Mouse (Mus musculus) inflammation-experienced regulatory T-cells, adult 6 months (primary cell): ENCODE results near the gene Ubiad1. TPM values are rescaled to one million over a fixed set of nuclear protein-coding genes. Genes with fewer than 3 reads are reported as not detected.
A peak's percentile ranks its signal among the peaks of the same experiment; 100 is the strongest.

Source experiments
- ATAC-seq: one replicate; pipeline ENCODE4 v1.8.0; 2017
- polyA plus RNA-seq, 3 experiments: library from polyadenylated mRNA; unstranded; fragments of 100-300 nt; shearing (Covaris generic); gene quantifications; one replicate each; pipeline ENCODE4 v1.2.1; 2017

Gene Ubiad1
- polyA plus RNA-seq, 3 experiments from 2014 or later: 8.6 to 9.2 (median 8.7) TPM

DNA sequence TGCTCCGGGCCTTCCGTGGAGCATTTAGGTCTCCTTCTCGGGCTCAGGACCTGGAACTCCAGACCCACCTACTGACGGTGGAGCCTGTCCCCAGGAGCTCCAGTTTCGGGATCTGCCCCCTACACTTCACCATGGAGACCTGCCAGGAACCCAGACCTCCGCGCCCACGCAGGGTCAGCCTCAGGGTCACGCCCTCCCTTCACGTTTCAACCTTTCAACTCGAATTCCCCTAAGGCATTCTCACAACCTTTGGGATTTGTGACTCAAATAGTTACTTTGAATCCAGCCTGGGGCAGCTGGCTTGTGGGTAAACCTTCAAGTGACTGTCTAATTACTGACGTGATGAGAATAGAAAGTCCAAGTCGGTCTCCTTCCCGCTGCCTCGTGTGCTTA, 4.3 kb upstream of the Ubiad1 start:
- ATAC-seq: no peak

DNA sequence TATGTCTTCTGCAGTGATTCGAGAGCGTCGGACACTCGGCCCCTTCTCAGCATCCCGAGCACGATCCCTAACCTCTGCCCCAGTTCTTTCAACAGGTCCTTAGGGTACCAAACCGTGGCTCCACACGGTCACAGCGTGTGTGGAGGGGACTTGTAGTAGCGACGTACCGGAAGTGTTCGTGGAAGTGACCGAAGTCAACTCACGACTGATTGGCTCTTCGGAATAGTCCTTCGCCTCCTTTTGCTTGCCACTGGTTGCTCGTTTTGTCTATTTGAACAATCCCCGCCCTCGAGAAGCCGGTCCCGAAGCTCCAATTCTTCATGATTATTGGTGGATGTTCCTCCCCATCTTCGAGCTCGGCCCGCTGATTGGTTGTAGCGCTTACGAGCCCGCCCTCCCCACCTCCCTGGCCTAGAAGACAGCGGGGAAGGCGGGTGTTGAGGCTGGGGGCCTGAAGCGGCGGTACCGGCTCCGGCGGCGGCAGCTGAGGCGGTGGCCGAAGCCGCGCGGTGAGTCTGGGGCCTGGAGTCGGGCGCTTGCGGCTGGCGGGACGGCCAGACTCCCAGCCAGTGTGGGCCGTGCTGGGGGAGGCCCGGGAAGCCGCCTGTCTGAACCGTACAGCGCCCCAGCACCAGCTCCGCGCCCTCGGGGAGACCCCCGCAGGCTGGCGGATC, 3.7 kb upstream of the Ubiad1 start, which contains the start of gene Mtor:
Gene Mtor, plus strand, starts transcription at position 433 of the 674 bp plus-strand sequence.
- peak; percentile 96 for ATAC-seq

GRCm38 (mm10) chr4:148442598-148442997, 2.0 kb downstream of the Ubiad1 start:
- no peak for ATAC-seq

DNA sequence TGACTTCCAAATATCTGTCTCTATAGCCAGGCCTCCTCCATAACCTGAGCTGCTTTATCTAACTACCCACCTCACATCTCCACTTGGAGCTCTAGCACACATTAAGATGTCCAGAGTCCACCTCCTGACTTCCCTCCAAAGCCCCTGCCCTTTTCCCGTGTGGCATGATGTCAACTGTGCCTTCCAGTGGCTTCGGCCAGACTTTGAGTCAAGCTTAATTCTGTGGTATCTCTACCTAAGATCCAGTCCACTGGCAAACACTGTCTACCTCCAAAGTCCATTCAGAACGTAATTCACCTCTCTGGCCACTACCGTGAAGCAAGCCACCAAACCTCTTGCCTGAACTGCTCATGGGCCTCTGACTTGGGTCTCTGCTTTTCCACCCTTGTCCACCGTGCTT, 2.6 kb downstream of the Ubiad1 start:
- ATAC-seq: no peak

- no peak for ATAC-seq
Measured at GRCm38 (mm10) chr4:148435657-148436330, 8.8 kb downstream of the Ubiad1 start.

DNA sequence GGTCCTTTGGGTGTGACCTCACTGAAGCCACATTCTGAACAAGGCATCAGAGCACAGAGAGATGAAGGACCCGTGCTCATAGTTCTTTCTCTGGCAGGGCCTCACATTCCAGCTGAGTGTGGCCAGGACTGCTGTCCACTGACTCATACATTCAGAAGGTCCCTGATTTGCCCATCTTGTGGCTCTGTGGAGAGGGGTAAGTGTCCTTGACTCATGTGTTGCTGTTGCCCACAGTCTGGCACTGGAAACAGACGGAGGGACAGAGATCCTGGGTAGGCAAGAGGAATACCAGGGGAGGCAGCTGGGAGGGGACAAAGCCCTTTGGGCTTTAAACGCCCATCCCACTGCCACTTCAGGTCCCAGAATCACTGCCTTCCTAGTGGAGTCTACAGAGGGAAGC, 9.5 kb downstream of the Ubiad1 start:
- ATAC-seq: no peak

GRCm38 (mm10) chr4:148434554-148434953, 10.0 kb downstream of the Ubiad1 start:
- ATAC-seq: no peak

DNA sequence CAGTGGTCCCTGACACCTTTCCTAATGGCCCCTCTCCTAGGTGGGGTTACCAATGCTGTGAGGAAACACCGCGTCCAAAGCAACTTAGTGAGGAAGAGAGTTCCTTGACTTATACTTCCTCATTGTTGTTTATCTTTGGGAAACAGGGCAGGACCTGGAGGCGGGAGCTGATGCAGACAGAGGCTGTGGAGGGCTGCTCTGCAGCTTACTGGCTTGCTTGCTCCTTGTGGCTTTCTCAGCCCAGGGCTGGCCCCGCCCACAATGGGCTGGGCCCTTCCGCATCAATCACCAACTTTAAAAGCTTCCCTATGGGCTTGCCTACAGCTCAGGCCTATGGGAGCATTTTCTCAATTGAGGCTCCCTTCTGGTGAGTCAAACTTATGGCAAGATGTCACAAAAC, 10.8 kb downstream of the Ubiad1 start:
- no peak for ATAC-seq

DNA sequence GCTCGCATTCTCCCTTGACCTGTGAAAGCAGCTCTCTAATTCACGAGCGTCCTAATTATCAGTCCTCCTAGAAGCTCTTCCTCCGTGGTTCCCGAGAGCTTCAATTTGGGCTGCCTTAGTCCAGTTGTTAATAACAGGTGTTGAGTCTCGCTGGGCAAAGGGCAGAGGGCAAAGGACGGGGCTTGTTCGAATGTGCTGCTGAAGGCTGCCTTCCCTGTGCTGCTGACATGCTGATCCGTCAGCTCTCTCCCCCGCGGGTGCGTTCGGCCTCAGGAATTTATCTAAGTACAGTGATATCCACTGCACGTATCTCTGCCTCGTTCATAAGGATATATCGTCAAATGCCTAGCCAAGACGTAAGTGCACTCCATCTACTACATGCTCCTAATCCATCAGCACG, 11.2 kb downstream of the Ubiad1 start:
- no peak for ATAC-seq

- no peak for ATAC-seq
Measured at GRCm38 (mm10) chr4:148432488-148432887, 12.1 kb downstream of the Ubiad1 start.

- ATAC-seq: no peak
Measured at GRCm38 (mm10) chr4:148430880-148431519, 13.6 kb downstream of the Ubiad1 start.

DNA sequence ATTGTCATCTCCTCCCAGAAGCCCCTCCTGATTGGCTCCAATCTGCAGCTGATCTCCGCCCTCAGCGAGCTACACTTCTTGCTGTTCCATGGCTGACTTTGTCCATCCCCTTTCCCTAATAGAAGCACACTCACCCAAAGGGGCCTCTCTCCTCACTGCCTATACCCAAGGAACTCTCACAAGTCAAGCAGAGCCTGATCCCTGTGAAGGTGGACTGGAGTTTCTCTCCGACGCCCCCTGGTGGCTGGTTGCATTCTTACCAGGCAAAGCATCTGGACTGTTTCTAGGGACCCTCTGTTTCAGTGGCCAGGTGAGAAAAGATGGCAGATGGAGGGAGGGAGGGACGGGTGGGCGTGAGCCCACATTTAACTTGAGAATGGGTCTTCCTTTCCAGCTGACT, 14.9 kb downstream of the Ubiad1 start:
- no peak for ATAC-seq

DNA sequence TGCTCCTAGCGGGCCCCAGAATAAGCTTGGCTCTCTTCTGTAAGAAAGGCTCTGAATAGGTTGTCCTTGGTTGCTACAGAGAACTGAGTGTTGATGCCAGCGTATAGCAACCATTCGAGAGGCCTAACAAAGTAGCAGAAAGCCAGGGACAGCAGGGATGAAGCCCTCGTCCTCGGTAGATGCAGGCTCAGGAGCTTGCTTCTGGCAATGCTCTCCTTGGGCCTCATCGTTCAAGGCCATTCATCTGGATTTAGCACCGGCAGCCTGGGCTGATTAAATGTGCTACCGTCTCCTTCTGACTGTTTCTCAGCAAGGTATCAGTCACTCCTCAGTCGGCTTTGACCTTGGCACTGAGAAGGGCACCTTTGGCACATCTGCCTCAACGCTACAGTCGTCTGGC, 15.4 kb downstream of the Ubiad1 start:
- no peak for ATAC-seq

DNA sequence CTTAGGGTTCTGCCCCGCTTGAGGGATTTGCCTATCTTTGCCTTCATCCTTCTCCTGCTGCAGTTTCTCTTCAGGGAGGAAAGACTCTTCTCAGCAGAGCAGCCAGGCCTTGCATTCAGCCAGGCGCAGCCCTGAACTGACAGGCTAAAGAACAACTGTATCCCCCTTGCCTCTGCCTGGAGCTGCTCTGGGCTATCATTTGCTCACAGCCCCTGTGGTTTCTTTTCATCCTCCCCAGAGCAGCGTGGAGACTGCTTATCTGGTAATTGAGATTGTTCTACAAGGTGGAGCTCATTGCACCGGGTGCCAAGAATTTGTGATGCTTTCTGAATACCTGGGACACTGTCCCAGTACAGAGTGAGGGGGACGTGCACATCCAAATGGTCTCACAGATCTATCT, 16.0 kb downstream of the Ubiad1 start:
- ATAC-seq: no peak

DNA sequence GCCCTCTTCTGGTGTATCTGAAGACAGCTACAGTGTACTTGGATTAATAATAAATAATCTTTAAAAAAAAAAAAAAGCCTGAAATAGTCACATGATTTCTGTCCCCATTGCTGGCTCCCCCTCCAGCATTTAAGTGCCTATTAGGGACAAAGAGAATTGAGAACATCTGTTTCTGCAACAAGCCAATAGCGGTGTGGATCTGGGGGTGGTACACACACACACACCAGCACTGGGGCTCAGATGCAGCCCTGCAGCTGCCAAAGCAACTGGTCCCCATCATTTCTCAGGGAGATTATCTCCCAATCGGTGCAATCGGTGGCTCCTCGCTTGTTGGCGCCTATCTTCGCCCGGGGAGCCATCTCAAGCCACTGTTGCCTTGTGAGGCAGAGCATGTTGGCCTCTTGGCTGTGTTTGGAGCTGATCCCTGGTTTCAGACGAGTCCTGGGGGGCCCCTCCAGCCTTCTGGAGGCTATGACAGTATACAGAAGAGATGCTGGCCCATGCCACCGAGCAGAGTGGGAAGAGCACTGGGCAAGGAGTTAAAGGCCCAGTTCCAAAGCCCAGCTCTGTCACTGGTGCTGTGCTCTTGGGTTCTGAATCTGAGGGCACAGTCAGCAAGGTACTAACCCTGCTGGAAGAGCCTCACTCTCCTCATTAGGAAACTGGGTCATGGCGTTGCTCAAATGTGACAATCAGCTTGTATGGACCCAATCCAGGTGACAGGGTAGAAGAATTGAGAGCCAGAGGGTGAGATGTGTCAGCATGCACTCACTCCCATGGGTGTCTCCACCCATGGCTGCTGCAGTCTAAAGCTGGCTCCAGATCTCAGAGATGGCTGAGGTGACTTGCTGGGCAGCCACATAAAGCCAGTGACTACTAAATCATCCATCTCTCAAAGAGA, 17.4 kb downstream of the Ubiad1 start:
- no peak for ATAC-seq

DNA sequence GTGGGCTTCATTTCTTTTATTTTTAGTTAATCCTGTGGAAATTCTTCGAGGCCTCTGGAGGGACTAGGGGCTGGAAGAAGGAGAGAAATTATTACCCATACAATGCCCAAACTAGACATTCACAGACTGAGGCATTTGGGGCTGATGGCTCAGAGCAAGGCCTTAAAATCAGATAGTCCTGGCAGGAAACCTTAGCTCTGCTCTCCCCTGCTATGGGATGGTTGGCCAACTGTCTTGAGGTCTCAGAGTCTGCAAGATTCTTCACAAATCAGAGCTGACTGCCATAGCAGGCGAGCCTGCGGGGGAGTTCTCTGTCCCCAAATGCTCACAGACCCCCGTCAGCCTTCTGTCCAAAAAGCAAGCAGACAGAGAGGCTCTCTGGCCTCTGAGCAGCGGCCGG, 27.0 kb downstream of the Ubiad1 start:
- ATAC-seq: no peak

DNA sequence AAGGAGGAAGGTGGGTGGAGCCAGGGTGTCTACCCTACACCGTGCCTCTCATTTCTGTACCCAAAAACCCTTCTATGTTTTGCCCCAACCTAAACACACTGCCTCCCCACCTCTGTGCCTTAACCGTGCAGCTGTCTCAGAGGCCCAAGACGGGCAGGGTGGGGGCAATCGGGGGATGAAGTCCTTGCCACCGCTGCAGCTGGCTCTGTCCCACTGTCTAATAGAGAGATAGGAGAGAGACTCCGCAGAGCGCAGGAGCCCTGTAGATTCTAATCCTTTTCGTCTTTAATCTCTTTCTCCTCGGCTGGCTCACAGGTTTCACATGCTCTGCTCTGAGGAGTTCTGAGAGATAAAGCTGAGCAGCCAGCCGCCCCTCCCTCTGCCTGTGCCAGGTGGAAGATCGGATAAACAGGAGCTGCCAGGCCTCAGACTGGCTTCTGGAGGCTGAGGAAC, 27.5 kb downstream of the Ubiad1 start:
- no peak for ATAC-seq

DNA sequence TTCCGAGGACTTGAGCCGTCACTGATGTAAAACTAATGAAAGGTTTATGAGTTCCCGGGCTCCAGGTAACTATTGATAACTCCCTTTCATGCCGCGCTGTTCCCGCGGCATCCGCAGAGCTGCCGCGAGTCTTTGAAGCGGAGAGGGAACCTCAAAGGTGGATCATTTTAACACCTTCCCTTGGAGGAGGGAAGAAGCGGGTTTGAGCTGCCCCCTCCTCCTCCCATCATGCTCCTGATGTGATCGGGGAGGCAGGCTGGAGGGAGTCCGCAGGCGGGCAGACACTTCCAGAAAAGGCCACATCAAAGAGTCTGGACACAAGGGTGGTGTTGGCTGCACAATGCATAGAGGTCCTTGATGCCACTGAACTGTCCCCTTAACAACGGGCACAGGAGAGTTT, 29.0 kb downstream of the Ubiad1 start:
- ATAC-seq: no peak

DNA sequence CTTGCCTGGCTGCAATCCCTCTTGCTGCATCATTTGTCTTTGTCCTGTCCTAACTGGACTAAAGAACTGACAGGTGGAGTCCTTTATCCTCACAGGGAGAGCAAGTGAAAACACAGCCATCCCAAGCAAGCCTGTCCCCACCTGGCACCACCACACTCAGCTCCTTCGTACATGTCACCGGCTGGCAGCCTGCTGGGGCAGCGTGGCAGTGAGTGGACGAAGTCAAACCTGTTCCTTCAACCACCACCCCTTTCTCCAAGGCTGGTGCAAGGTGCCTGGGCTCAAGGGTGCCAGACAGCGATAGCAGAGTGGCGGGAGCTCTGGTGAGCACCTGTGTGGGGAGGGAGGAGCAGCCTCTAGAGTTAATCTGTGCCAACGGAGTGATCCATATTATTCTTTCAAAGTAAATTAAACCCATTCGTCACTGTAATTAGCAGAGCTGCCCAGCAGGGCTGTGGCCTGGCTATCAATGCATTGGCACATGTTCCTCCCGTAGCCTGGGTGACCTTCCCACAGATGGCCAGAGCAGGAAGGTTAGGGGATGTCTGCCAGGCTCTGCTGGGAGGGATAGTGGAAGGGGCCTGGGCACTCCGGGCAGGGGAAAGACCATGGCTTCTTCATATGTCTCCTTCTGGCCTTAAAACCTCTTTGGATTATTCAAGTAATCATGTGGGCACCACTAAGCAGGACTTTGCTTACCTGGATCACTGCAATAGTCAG, 36.2 kb downstream of the Ubiad1 start:
- no peak for ATAC-seq

DNA sequence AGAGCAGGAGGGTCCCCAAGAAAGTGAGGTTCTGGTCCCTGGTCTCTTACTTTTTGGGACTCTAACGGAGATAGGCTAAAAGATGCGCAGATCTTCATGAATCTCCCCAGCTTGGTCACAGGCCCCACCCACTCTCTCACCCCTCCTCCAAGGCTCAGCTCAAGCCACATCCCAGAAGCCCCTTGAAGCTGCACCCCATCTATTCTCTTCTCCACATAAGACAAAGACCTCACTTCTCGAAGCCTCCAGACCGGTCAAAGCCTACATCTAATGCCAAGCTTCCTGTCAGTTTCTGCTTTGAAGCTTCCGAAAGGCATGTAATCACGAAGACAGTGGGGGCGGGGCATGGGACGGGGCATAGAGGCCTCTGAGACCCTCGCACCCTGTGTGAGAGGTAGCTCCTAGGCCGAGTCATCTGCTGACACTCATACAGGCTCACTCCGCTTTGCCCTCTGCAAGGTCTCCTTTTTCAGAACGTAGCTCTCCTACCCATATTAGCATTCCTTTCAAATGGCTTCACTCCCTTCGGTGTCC, 39.2 kb downstream of the Ubiad1 start:
- no peak for ATAC-seq

- ATAC-seq: no peak
Measured at GRCm38 (mm10) chr4:148404748-148405147, 39.8 kb downstream of the Ubiad1 start.

GRCm38 (mm10) chr4:148403402-148403801, 41.2 kb downstream of the Ubiad1 start:
- no peak for ATAC-seq
